Mouse (Mus musculus) embryonic fibroblast, embryonic 13.5 days (primary cell): ENCODE measurements around the gene Nubp1.

Experiments
- CTCF ChIP-seq: IDR thresholded peaks from 2 replicates; pipeline ENCODE4 v1.5.1; 2011; ENCODE audit warnings: mild to moderate bottlenecking, control low read depth, low read length, moderate library complexity, borderline replicate concordance; ENCODE audit not compliant: insufficient read depth
- POLR2A ChIP-seq: IDR thresholded peaks from 2 replicates; pipeline ENCODE4 v1.6.1; 2011; ENCODE audit warnings: low read depth, mild to moderate bottlenecking, control low read depth, low read length, moderate library complexity

GRCm38 (mm10) chr16:10363061-10363460, 48.7 kb upstream of the Nubp1 start:
- no peak for TF ChIP-seq CTCF
- TF ChIP-seq POLR2A = no peak
